Mouse (Mus musculus): Measurements from ENCODE around the gene Grik1. TPM values are rescaled to one million over a fixed set of nuclear protein-coding genes. Genes with fewer than 3 reads are reported as not detected.

Gene Grik1
- polyA plus RNA-seq, 1 experiment from 2014 or later: 7.3 TPM

- no peaks in the 10 kb centered on the region for H3K36me3 ChIP-seq (ENCODE audit: control insufficient read depth, insufficient read depth, low read length)
- H3K4me1 ChIP-seq (ENCODE audit: control insufficient read depth, insufficient read depth, low read length): peaks cover 5% of the 10 kb centered on the region; the same call in 1 of the 2 replicates
- ATAC-seq (peak; percentile 86), DNase-seq (ENCODE audit: low spot score) (peak; percentile 49)
- no peak overlapping the region for H3K9ac ChIP-seq (ENCODE audit: low read length)
- H3K4me3 ChIP-seq (ENCODE audit: low read depth, low read length): no peak overlapping the region
- no peaks in the 10 kb centered on the region for H3K27me3 ChIP-seq (replicated peaks; ENCODE audit: control insufficient read depth, insufficient read depth, low read length)
- no peak overlapping the region for H3K27ac ChIP-seq (ENCODE audit: low read depth, low read length)
- no peak overlapping the region for H3K4me2 ChIP-seq (ENCODE audit: low read length)
- WGBS: 20% methylated on average over 2 of the region's 2 CpGs
- H3K9me3 ChIP-seq (replicated peaks; ENCODE audit: control insufficient read depth, low read length): 0 out of 2 replicates have a peak, but pooled peaks cover 4% of the 10 kb centered on the region
Observed at GRCm38 (mm10) chr16:87851550-87851949, 438.5 kb downstream of the Grik1 start.

GRCm38 (mm10) chr16:87848799-87849198 lies 441.3 kb downstream of the Grik1 start:
- Histone ChIP-seq H3K36me3 (ENCODE audit: control insufficient read depth, insufficient read depth, low read length) (no peaks in the 10 kb centered on the region), H3K4me3 (ENCODE audit: low read depth, low read length) (no peak overlapping the region), H3K9me3 (replicated peaks; ENCODE audit: control insufficient read depth, low read length) (0 out of 2 replicates have a peak, but pooled peaks cover 4% of the 10 kb centered on the region), H3K27me3 (replicated peaks; ENCODE audit: control insufficient read depth, insufficient read depth, low read length) (no peaks in the 10 kb centered on the region), H3K4me1 (ENCODE audit: control insufficient read depth, insufficient read depth, low read length) (peaks cover 5% of the 10 kb centered on the region; the same call in 1 of the 2 replicates), H3K9ac (ENCODE audit: low read length) (no peak overlapping the region), H3K27ac (ENCODE audit: low read depth, low read length) (no peak overlapping the region), H3K4me2 (ENCODE audit: low read length) (no peak overlapping the region)
- ATAC-seq (no peak), DNase-seq (ENCODE audit: low spot score) (no peak)
- 89% methylated on average over 3 of the region's 3 CpGs for WGBS

Other genes with a start within 250 kb of the Grik1 start
- gene Cldn17, start 216.7 kb upstream of the Grik1 start, polyA plus RNA-seq (2014; fragmentation: Nextera tagmentation; extraction: Ambion mirVana): not detected in 2 replicates